Mouse (Mus musculus) layer of hippocampus, postnatal 36 days (tissue): ENCODE measurements around the gene Acap1. TPM values are rescaled to one million over a fixed set of nuclear protein-coding genes. Genes with fewer than 3 reads are reported as not detected.
"Not testable (repeated sequence)": the region's sequence is repeated elsewhere in the genome, so short reads cannot be mapped to it uniquely, and the experiment has no call there.

Experiments
- DNase-seq, 2 experiments: peaks; one replicate each; pipeline ENCODE4 v3.0.0; 2022
- total RNA-seq, 2 experiments: library from RNA; stranded (reverse); gene quantifications; 2 replicates each; pipeline ENCODE4 v1.2.3; 2021

Acap1 gene
- total RNA-seq, result not detected

GRCm38 (mm10) chr11:69895291-69895690 lies at the start of gene Acap1:
Acap1 (minus strand) TSS chr11:69895539.
- DNase-seq, result no peak

GRCm38 (mm10) chr11:69940962-69941361 lies 45.6 kb upstream of the Acap1 start:
- DNase-seq, result no peak

- no peak for DNase-seq
Observed at GRCm38 (mm10) chr11:69939731-69940130, 44.4 kb upstream of the Acap1 start.

- no peak for DNase-seq
Observed at GRCm38 (mm10) chr11:69939181-69939580, 43.8 kb upstream of the Acap1 start.

GRCm38 (mm10) chr11:69938401-69938979 lies 43.2 kb upstream of the Acap1 start:
- DNase-seq, result no peak

GRCm38 (mm10) chr11:69937834-69938233 lies 42.5 kb upstream of the Acap1 start:
- DNase-seq, result no peak

GRCm38 (mm10) chr11:69937385-69937784 lies 42.0 kb upstream of the Acap1 start:
- DNase-seq, result no peak

GRCm38 (mm10) chr11:69936714-69937347 lies 41.5 kb upstream of the Acap1 start:
- no peak for DNase-seq

GRCm38 (mm10) chr11:69936156-69936555 lies 40.8 kb upstream of the Acap1 start:
- DNase-seq, result no peak

- peak; percentile 83 to 84 for DNase-seq
Observed at GRCm38 (mm10) chr11:69935137-69935879, 40.0 kb upstream of the Acap1 start, which contains the start of gene Ybx2. Ybx2 (plus strand) TSS chr11:69935796.

GRCm38 (mm10) chr11:69934681-69935080 lies 39.3 kb upstream of the Acap1 start:
- DNase-seq, result no peak

GRCm38 (mm10) chr11:69934169-69934568 lies 38.8 kb upstream of the Acap1 start:
- DNase-seq, result peak; percentile 85 to 90

GRCm38 (mm10) chr11:69933066-69933465 lies 37.7 kb upstream of the Acap1 start:
- DNase-seq, result no peak

- DNase-seq, result no peak
Observed at GRCm38 (mm10) chr11:69932254-69932653, 36.9 kb upstream of the Acap1 start.

GRCm38 (mm10) chr11:69931769-69932168 lies 36.4 kb upstream of the Acap1 start:
- no peak for DNase-seq

GRCm38 (mm10) chr11:69930967-69931537 lies 35.7 kb upstream of the Acap1 start:
- no peak for DNase-seq

GRCm38 (mm10) chr11:69930176-69930575 lies 34.8 kb upstream of the Acap1 start:
- DNase-seq, result not testable (repeated sequence)

- no peak for DNase-seq
Observed at GRCm38 (mm10) chr11:69929712-69930111, 34.4 kb upstream of the Acap1 start.

- no peak for DNase-seq
Observed at GRCm38 (mm10) chr11:69927501-69927900, 32.2 kb upstream of the Acap1 start.

GRCm38 (mm10) chr11:69922796-69923195 lies 27.5 kb upstream of the Acap1 start:
- DNase-seq, result no peak

- DNase-seq, result no peak
Observed at GRCm38 (mm10) chr11:69922012-69922756, 26.8 kb upstream of the Acap1 start.
